Mouse (Mus musculus) kidney, embryonic 16.5 days (tissue): ENCODE measurements at regions not wholly inside any gene's neighbourhood (a gene's known extent, or its start where the extent isn't known, plus 50 kb on each side); places are given as distances from the start of the nearest gene placed in this dataset.

ENCODE experiments used
- ATAC-seq: fragments of 200-750 bp; cut with Nextera tagmentation; 2 replicates; pipeline ENCODE4 v1.8.0; 2017; ENCODE audit warnings: moderate TSS enrichment; ENCODE audit not compliant: low FRiP score, low TSS enrichment
- H3K27ac ChIP-seq: fragments of 300-500 bp; sonication (generic); 2 replicates; pipeline ENCODE4 v1.5.1; 2014; ENCODE audit warnings: low read length
- H3K27me3 ChIP-seq: fragments of 300-500 bp; sonication (generic); 2 replicates; pipeline ENCODE4 v1.6.1; 2014; ENCODE audit warnings: low read length, control low read depth, mixed read lengths; ENCODE audit not compliant: insufficient read depth
- H3K36me3 ChIP-seq: fragments of 300-500 bp; sonication (generic); 2 replicates; pipeline ENCODE4 v1.6.1; 2014; ENCODE audit warnings: low read length, control low read depth, mixed read lengths; ENCODE audit not compliant: insufficient read depth
- H3K4me1 ChIP-seq: fragments of 300-500 bp; sonication (generic); 2 replicates; pipeline ENCODE4 v1.6.1; 2014; ENCODE audit warnings: low read length, control low read depth, mixed read lengths; ENCODE audit not compliant: insufficient read depth
- H3K4me2 ChIP-seq: fragments of 300-500 bp; sonication (generic); replicated peaks from 2 replicates; pipeline ENCODE4 v1.6.1; 2014; ENCODE audit warnings: low read depth, low read length
- H3K4me3 ChIP-seq: fragments of 300-500 bp; sonication (generic); 2 replicates; pipeline ENCODE4 v1.5.1; 2014; ENCODE audit warnings: mild to moderate bottlenecking, low read length
- H3K9ac ChIP-seq: fragments of 300-500 bp; sonication (generic); replicated peaks from 2 replicates; pipeline ENCODE4 v1.6.1; 2014; ENCODE audit warnings: low read length
- H3K9me3 ChIP-seq: fragments of 300-500 bp; sonication (generic); 2 replicates; pipeline ENCODE4 v1.6.1; 2016; ENCODE audit warnings: low read length, control low read depth
- WGBS: fragments of 180-500 bp; shearing (Covaris S2); extraction: QIAGEN DNeasy Blood & Tissue Kit; methylation state at CpG from one replicate; pipeline ENCODE4 v1.1.7; 2014; 5-methylcytosine and 5-hydroxymethylcytosine counted together

DNA sequence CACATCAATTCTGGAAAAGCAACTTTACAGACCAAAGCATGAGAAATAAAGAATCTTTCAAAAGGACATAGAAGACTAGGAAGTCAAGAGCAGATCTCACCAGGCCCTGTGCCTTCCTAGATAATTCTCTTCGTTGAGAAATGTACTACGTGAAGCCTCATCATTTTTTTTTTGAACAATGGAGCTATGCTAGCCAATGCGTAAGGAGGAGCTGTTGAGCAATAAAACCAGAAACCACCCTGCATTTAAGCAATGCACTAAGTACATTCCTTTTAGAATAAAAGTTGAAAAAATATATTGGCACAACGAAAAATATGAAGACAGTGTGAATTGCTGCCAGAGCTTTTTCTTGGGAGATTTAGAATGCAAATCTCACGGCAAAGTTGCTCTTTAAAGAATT is 349.7 kb upstream of the Rgma start:
- no peak for ATAC-seq
- Histone ChIP-seq H3K9ac (no peak overlapping the region), H3K4me3 (no peak overlapping the region), H3K36me3 (no peaks in the 10 kb centered on the region), H3K9me3 (no peaks in the 10 kb centered on the region), H3K4me1 (no peaks in the 10 kb centered on the region), H3K27me3 (no peaks in the 10 kb centered on the region; the same call in 1 of the 2 replicates), H3K27ac (no peak overlapping the region), H3K4me2 (no peak overlapping the region)
- 69% methylated on average over 5 of the region's 5 CpGs for WGBS

- H3K36me3 ChIP-seq, result no peaks in the 10 kb centered on the region
- no peak overlapping the region for H3K27ac ChIP-seq
- H3K9ac ChIP-seq, result no peak overlapping the region
- no peak overlapping the region for H3K4me3 ChIP-seq
- no peak overlapping the region for H3K4me2 ChIP-seq
- no peaks in the 10 kb centered on the region for H3K9me3 ChIP-seq
- WGBS, result 84% methylated on average over 6 of the region's 6 CpGs
- H3K27me3 ChIP-seq, result no peaks in the 10 kb centered on the region; the same call in 1 of the 2 replicates
- peaks cover 11% of the 10 kb centered on the region for H3K4me1 ChIP-seq
- ATAC-seq, result no peak
These were observed 346.4 kb upstream of the Rgma start for GRCm38 (mm10) chr7:73028952-73029351.

- 40% methylated on average over 5 of the region's 5 CpGs for WGBS
- peaks cover 11% of the 10 kb centered on the region for H3K4me1 ChIP-seq
- no peak overlapping the region for H3K9ac ChIP-seq
- H3K4me3 ChIP-seq, result no peak overlapping the region
- no peak overlapping the region for H3K4me2 ChIP-seq
- no peak overlapping the region for H3K27ac ChIP-seq
- H3K36me3 ChIP-seq, result no peaks in the 10 kb centered on the region
- H3K9me3 ChIP-seq, result no peaks in the 10 kb centered on the region
- H3K27me3 ChIP-seq, result no peaks in the 10 kb centered on the region; the same call in 1 of the 2 replicates
- peak; percentile 56; the same call in 1 of the 2 replicates for ATAC-seq
These were observed 343.9 kb upstream of the Rgma start for GRCm38 (mm10) chr7:73031407-73031806.

GRCm38 (mm10) chr7:73032316-73032980 is 342.9 kb upstream of the Rgma start:
- Histone ChIP-seq H3K9me3 (no peaks in the 10 kb centered on the region), H3K9ac (no peak overlapping the region; the same call in 1 of the 2 replicates), H3K36me3 (no peaks in the 10 kb centered on the region), H3K27ac (no peak overlapping the region), H3K4me2 (peak overlapping the region; percentile 42), H3K27me3 (no peaks in the 10 kb centered on the region), H3K4me1 (peaks cover 20% of the 10 kb centered on the region), H3K4me3 (peak overlapping the region; percentile 33)
- 50% methylated on average over 23 of the region's 23 CpGs for WGBS
- ATAC-seq, result peak; percentile 44; the same call in 1 of the 2 replicates

GRCm38 (mm10) chr7:73036801-73037555 is 338.3 kb upstream of the Rgma start:
- Histone ChIP-seq H3K4me2 (0 out of 2 replicates have a peak overlapping the region, but pooled peaks have one; percentile 4), H3K36me3 (no peaks in the 10 kb centered on the region), H3K27ac (no peak overlapping the region), H3K4me1 (peaks cover 16% of the 10 kb centered on the region), H3K9ac (no peak overlapping the region), H3K4me3 (no peak overlapping the region), H3K9me3 (no peaks in the 10 kb centered on the region), H3K27me3 (no peaks in the 10 kb centered on the region)
- 26% methylated on average over 20 of the region's 20 CpGs for WGBS
- ATAC-seq, result 0 out of 2 replicates have a peak, but pooled peaks have one; percentile 24

GRCm38 (mm10) chr7:73037638-73038037 is 337.7 kb upstream of the Rgma start:
- H3K4me3 ChIP-seq, result no peak overlapping the region
- ATAC-seq, result no peak
- no peaks in the 10 kb centered on the region for H3K36me3 ChIP-seq
- H3K9ac ChIP-seq, result no peak overlapping the region
- H3K4me2 ChIP-seq, result no peak overlapping the region
- WGBS, result 69% methylated on average over 9 of the region's 9 CpGs
- no peaks in the 10 kb centered on the region for H3K9me3 ChIP-seq
- H3K27ac ChIP-seq, result no peak overlapping the region
- no peaks in the 10 kb centered on the region for H3K27me3 ChIP-seq
- H3K4me1 ChIP-seq, result peaks cover 12% of the 10 kb centered on the region

DNA sequence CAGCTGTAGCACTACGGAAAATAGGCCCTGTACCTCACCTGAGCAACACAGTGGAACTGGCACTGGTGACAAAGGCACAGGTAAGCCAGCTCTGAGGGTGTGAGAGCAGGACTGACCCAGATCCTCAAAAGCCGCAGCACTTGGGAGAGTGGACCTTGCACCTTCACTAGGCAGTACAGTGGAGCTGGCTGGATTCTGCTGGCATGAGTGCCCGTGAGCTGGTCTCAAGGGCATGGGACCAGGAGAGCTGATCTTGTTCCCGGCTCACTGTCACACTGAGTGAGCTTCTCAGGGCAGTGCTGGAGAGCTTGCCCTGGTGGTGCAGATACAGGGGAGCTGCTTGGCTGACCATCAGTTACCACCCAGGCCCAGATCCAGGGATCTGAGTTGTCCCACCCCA is 335.4 kb upstream of the Rgma start:
- ATAC-seq, result peak; percentile 58
- Histone ChIP-seq H3K36me3 (no peaks in the 10 kb centered on the region), H3K9me3 (no peaks in the 10 kb centered on the region), H3K4me3 (no peak overlapping the region), H3K9ac (no peak overlapping the region), H3K4me2 (no peak overlapping the region), H3K27ac (no peak overlapping the region), H3K4me1 (peaks cover 9% of the 10 kb centered on the region), H3K27me3 (no peaks in the 10 kb centered on the region)
- 81% methylated on average over 4 of the region's 4 CpGs for WGBS

DNA sequence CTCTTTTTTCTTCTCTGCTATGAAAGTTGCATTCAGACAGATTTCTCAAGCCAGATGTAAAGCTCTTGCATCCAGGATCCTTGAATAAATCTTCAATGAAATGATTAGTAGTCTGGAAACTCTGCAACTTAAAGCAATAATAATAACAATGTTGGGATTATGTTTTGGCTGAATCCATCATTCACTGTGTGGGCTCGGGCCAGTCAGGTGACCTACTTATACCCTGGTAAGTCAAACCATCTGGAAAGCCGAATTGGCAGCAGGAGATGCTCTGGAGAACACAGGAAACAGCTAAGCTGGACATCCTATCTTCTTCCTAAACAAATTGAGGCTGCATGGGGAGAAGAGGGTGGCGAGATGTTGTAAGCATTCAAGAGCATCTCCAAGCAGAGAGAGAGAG is 331.0 kb upstream of the Rgma start:
- H3K9me3 ChIP-seq, result no peaks in the 10 kb centered on the region
- H3K9ac ChIP-seq, result no peak overlapping the region
- H3K4me2 ChIP-seq, result no peak overlapping the region
- H3K4me1 ChIP-seq, result no peaks in the 10 kb centered on the region
- H3K27ac ChIP-seq, result no peak overlapping the region
- no peak for ATAC-seq
- no peaks in the 10 kb centered on the region for H3K27me3 ChIP-seq
- no peak overlapping the region for H3K4me3 ChIP-seq
- no peaks in the 10 kb centered on the region for H3K36me3 ChIP-seq
- WGBS, result 76% methylated on average over 3 of the region's 3 CpGs

- Histone ChIP-seq H3K9ac (no peak overlapping the region), H3K4me3 (no peak overlapping the region), H3K27ac (no peak overlapping the region), H3K36me3 (no peaks in the 10 kb centered on the region), H3K9me3 (no peaks in the 10 kb centered on the region), H3K4me1 (no peaks in the 10 kb centered on the region), H3K27me3 (no peaks in the 10 kb centered on the region), H3K4me2 (no peak overlapping the region)
- WGBS, result 80% methylated on average over 2 of the region's 2 CpGs
- no peak for ATAC-seq
These were observed 319.4 kb upstream of the Rgma start for GRCm38 (mm10) chr7:73055891-73056290.

GRCm38 (mm10) chr7:73063556-73063955 is 311.8 kb upstream of the Rgma start:
- Histone ChIP-seq H3K27ac (no peak overlapping the region), H3K4me2 (no peak overlapping the region), H3K27me3 (no peaks in the 10 kb centered on the region), H3K9ac (no peak overlapping the region), H3K4me3 (no peak overlapping the region), H3K36me3 (no peaks in the 10 kb centered on the region), H3K4me1 (no peaks in the 10 kb centered on the region), H3K9me3 (no peaks in the 10 kb centered on the region)
- WGBS, result 85% methylated on average over 3 of the region's 3 CpGs
- ATAC-seq, result no peak
